Mouse (Mus musculus) cerebellum, postnatal 4 days (tissue): ENCODE measurements at regions not wholly inside any gene's neighbourhood (a gene's known extent, or its start where the extent isn't known, plus 50 kb on each side); places are given as distances from the start of the nearest gene placed in this dataset.
A peak's percentile ranks its signal among the peaks of the same experiment; 100 is the strongest.

Experiments used
- DNase-seq, 2 experiments: peaks; one replicate each; pipeline ENCODE4 v3.0.0; 2022; ENCODE audit warnings: low spot score in 2 of 2, mixed read lengths in 1 of 2

- DNase-seq: no peak
Measured at GRCm38 (mm10) chr17:45824977-45825376, 91.3 kb upstream of the 1600014C23Rik start.

DNA sequence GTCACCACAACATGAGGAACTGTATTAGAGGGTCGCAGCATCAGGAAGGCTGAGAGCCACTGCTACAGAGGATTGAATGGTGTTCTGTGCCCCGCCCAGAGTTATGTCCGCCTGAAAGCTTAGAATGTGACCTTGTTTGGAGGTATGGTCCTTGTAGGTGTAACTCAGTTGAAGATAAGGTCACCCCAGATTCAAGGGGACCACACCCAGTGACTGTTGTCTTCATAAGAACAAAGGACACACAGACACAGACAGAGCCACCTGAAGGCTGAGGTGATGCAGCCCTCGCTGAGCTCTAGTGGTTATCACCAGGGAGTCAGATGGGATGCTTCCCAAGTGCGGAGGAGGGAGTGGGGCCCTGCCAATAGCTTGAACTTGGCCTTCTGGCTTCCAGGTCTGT, 89.9 kb upstream of the 1600014C23Rik start:
- no peak for DNase-seq

DNA sequence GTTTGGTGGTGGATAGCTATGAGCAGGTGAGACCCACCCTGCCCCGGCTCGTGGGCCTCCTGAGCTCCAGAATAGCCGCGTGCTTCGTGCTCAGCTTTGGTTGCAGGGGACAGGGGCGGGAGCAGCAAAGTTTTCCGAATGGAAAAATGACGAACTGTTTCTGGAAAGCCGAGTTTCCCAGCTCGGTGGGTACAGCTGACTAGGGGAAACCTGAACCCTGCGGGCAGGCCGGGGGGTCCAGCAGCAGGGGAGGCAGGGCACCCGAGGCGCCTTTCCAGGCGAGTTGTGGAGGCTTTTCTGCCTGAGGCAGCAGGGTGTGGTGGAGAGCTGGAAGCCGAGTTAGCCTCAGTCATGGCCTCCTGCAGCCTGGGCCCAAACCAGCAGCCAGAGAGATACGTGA, 88.8 kb upstream of the 1600014C23Rik start:
- DNase-seq: no peak

DNA sequence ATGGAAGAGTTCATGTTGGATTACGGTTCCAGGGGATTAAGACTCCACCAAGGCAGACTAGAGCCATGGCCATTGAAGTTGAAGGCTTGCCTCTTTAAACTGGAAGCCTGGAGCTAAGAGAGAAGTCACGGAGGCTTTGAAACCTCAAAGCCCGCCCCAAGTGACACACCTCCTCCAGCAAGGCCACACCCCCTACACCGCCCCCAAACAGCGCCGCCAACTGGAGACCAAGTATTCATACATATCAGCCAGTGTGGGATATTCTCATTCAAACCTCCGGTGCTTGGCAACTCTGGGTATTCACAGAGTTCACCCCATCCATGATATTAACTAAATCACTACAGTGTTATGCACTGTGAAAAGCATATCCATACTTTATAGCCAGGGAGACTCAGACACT, 87.7 kb upstream of the 1600014C23Rik start:
- no peak for DNase-seq

- DNase-seq: no peak
Measured at GRCm38 (mm10) chr17:45819143-45819542, 85.5 kb upstream of the 1600014C23Rik start.

- no peak for DNase-seq
Measured at GRCm38 (mm10) chr17:45816566-45816965, 82.9 kb upstream of the 1600014C23Rik start.

- DNase-seq: no peak
Measured at GRCm38 (mm10) chr17:45815833-45816232, 82.2 kb upstream of the 1600014C23Rik start.

DNA sequence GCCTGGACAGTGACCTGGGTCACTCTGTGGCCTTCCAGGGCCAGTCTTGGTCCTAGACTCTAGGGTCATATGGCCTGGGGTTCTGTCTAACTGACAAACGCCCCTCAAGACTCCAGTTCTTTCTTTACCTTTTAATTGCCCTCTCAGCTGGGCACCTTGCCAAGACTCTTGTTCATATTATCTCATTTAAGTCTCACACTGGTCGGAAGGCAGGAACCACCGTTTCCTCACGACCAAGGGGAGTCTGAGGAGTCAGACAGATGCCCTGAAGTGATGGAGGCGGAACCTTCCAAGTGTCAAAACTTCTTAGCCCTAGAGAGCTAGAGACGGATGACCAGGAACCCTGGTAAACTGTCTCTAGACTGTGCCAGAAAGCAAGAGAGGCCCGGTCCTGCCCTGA, 81.7 kb upstream of the 1600014C23Rik start:
- DNase-seq: no peak

- no peak for DNase-seq
Measured at GRCm38 (mm10) chr17:45814586-45814985, 80.9 kb upstream of the 1600014C23Rik start.

- no peak for DNase-seq
Measured at GRCm38 (mm10) chr17:45813956-45814355, 80.3 kb upstream of the 1600014C23Rik start.

DNA sequence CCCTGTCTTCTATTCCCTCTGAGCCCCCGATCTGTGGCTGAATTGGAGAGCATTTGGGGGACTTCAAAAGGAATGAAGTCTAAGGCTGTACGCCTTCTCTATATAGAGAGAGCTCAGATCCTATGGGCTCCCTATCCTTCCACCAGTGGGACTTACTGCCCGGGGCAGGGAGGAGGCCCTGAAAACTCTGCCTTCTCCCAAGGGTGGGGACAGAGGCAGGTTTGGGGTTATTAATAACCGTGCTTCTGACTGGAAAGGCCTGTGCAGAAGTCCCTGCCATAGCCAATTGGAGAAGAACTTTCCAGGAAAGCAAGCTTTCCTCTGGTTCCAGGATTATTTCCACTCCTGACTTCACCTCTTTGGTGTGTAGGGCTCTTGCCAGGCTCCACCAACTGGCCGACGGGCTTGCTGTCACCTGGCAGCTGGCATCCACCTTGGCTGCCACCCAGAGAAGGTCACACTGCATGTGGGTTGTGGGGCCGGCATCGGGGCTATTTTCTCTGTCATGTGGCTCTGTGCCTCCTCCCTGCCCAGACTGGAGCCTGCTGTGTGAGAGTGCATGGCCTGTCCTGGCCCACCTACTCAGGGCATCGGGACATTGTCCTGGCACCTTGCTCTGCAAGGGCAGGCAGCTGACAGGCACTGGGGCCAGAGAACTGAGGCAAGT, 78.8 kb upstream of the 1600014C23Rik start:
- peak in 1 of 2 experiments; percentile 52 for DNase-seq

- DNase-seq: no peak
Measured at GRCm38 (mm10) chr17:45811632-45812221, 78.1 kb upstream of the 1600014C23Rik start.

GRCm38 (mm10) chr17:45809728-45810127, 76.1 kb upstream of the 1600014C23Rik start:
- DNase-seq: no peak

- no peak for DNase-seq
Measured at GRCm38 (mm10) chr17:45808374-45808773, 74.7 kb upstream of the 1600014C23Rik start.

- DNase-seq: no peak
Measured at GRCm38 (mm10) chr17:45807452-45807851, 73.8 kb upstream of the 1600014C23Rik start.

- no peak for DNase-seq
Measured at GRCm38 (mm10) chr17:45806831-45807230, 73.2 kb upstream of the 1600014C23Rik start.

GRCm38 (mm10) chr17:45806430-45806829, 72.8 kb upstream of the 1600014C23Rik start:
- DNase-seq: no peak

- peak in 1 of 2 experiments; percentile 30 for DNase-seq
Measured at GRCm38 (mm10) chr17:45805471-45806082, 71.9 kb upstream of the 1600014C23Rik start.

DNA sequence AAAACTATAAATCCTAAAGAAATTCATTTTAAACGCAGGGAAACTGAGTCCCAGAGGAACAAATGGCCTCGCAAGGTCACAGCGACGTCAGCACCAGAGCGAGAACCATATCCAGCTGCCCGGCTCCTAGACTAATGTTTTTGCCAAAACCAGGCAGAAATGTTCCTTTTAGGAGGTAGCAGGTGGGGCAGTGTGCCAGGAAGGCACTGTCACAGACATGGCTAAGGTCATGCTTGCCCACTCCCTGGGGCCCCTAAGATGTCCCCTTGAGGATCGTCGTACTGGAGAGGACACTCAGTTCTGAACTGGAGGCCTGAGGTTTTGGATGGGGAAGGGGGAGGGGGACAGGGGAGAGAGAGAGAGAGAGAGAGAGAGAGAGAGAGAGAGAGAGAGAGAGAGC, 69.7 kb upstream of the 1600014C23Rik start:
- DNase-seq: no peak

GRCm38 (mm10) chr17:45802439-45802838, 68.8 kb upstream of the 1600014C23Rik start:
- no peak for DNase-seq

DNA sequence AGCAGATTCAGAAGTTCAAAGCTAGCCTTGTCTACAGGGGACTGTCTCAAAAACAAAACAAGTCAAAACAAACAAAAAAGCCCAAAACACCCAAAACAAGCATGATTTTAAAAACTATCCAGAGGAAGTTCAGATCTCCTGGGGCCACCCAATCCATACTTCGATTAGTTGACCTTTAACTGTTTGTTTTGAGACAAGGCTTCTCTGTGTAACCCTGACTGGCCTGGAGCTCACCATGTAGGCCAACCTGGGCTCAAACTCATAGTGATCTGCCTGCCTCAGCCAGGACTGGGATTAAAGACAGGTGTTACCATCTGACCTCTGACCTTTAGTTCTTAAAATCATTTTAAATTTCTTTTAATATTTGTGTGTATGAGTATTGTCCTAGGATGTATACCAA, 66.1 kb upstream of the 1600014C23Rik start:
- DNase-seq: no peak

DNA sequence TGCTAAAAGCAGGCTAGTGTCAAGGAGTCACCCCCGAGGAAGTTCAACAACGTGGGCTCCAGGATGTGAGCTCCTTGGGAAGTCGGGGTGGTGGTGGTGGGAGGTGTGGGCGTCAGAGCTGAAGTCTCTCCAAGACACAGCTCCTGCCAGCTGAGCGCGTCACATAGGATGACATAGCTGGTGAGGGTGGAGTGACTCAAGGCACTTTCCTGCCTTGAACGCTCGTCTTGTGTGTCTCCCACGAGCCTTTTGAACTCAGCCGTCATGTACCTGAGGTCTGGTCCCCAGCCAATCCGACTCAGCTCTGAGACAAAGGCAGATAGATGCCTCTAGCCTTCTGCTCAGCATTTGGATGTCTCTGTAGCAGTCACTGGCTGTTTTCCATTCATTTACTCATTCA, 65.4 kb upstream of the 1600014C23Rik start:
- DNase-seq: no peak

DNA sequence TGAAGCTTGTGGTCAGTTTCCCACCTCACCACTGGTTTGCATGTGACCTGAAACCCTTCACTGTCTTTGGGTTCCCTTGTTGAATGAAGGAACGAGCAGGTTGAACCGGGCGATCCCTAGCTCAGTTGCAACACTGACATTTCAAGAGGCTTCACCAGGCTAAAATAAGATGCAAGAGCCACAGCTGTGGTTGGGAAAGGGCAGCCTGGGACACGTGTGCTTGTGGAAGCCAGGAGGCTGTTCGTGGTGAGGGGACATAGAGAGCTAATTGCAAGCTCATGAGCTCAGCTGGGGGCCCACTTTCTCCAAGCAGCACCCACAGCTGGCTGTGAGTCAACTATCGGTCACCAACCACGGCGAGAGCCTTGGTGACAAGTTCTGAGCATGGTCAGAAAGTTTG, 64.8 kb upstream of the 1600014C23Rik start:
- DNase-seq: no peak
